ENCODE assay signal across 29 mouse cellular contexts in the genomic region with DNA sequence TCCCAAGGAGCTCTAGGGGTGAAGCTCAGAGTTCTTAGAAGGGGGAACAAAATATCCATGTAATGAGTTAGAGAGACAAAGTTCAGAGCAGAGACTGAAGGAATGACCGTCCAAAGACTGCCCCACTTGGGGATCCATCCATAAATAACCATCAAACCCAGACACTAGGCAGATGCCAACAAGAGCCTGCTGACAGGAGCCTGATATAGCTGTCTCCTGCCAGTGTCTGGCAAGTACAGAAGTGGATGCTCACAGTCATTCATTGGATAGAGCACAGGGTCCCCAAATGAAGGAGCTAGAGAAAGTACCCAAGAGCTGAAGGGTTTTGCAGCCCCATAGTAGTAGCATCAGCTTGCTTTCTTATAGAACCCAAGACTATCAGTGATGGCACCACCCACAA.
A peak's percentile ranks its signal among the peaks of the same experiment; 100 is the strongest.
DNase-seq lines count a peak whose midpoint lies in the region; ATAC-seq lines count a peak whose summit lies in the region.
"Had no signal": no experiment of that assay in that cellular context is flagged by ENCODE, and none has a peak within 500 bp of the region (broad histone marks: within the 10 kb centered on the region; RNA-seq: fewer than 3 reads in every experiment).

No protein-coding gene starts in this region.

- H3K4me1 ChIP-seq in heart, embryonic 11.5 days (ENCODE audit: control insufficient read depth, insufficient read depth, low read length), result no peaks in the 10 kb centered on the region
- H3K4me1 ChIP-seq in heart, embryonic 12.5 days (replicated peaks), result no peaks in the 10 kb centered on the region
- no peaks in the 10 kb centered on the region for H3K4me1 ChIP-seq in heart, embryonic 10.5 days
- H3K4me1 ChIP-seq in heart, embryonic 16.5 days (ENCODE audit: control insufficient read depth, insufficient read depth, low read length), result no peaks in the 10 kb centered on the region
- H3K4me1 ChIP-seq: forebrain, embryonic 10.5 days; forebrain, embryonic 13.5 days; hindbrain, embryonic 10.5 days; hindbrain, embryonic 13.5 days; intestine, embryonic 15.5 days; kidney, embryonic 15.5 days had no signal

- no peak overlapping the region for H3K4me2 ChIP-seq in heart, embryonic 11.5 days
- H3K4me2 ChIP-seq in heart, embryonic 12.5 days, result no peak overlapping the region
- H3K4me2 ChIP-seq in heart, embryonic 16.5 days (ENCODE audit: low read depth, low read length), result no peak overlapping the region
- H3K4me2 ChIP-seq: forebrain, embryonic 13.5 days; hindbrain, embryonic 13.5 days; intestine, embryonic 15.5 days; kidney, embryonic 15.5 days had no signal

- H3K4me3 ChIP-seq in heart, embryonic 11.5 days (ENCODE audit: low read depth, low read length), result no peak overlapping the region
- no peak overlapping the region for H3K4me3 ChIP-seq in heart, embryonic 12.5 days
- no peak overlapping the region for H3K4me3 ChIP-seq in heart, embryonic 10.5 days
- H3K4me3 ChIP-seq in heart, embryonic 16.5 days (ENCODE audit: low read length), result no peak overlapping the region
- H3K4me3 ChIP-seq: forebrain, embryonic 10.5 days; forebrain, embryonic 13.5 days; gastrocnemius, adult 2 months; heart, adult 2 months; hindbrain, embryonic 10.5 days; hindbrain, embryonic 13.5 days; intestine, embryonic 15.5 days; kidney, embryonic 15.5 days had no signal

- H3K36me3 ChIP-seq in heart, embryonic 11.5 days (ENCODE audit: control insufficient read depth, insufficient read depth, low read length), result no peaks in the 10 kb centered on the region
- H3K36me3 ChIP-seq in heart, embryonic 12.5 days, result no peaks in the 10 kb centered on the region
- H3K36me3 ChIP-seq in heart, embryonic 10.5 days, result no peaks in the 10 kb centered on the region
- no peaks in the 10 kb centered on the region for H3K36me3 ChIP-seq in heart, embryonic 16.5 days (ENCODE audit: control insufficient read depth, insufficient read depth)
- H3K36me3 ChIP-seq: forebrain, embryonic 10.5 days; G1E; hindbrain, embryonic 10.5 days; hindbrain, embryonic 13.5 days; intestine, embryonic 15.5 days; kidney, embryonic 15.5 days had no signal

- no peak overlapping the region for H3K9ac ChIP-seq in heart, embryonic 11.5 days (ENCODE audit: low read depth, low read length)
- no peak overlapping the region for H3K9ac ChIP-seq in heart, embryonic 12.5 days
- H3K9ac ChIP-seq in heart, embryonic 16.5 days (ENCODE audit: low read length), result no peak overlapping the region
- H3K9ac ChIP-seq: forebrain, embryonic 13.5 days; hindbrain, embryonic 13.5 days; intestine, embryonic 15.5 days; kidney, embryonic 15.5 days had no signal

- ATAC-seq in heart, embryonic 11.5 days (replicated peaks; ENCODE audit: insufficient number of reproducible peaks, low FRiP score, low TSS enrichment), result no peak
- no peak for ATAC-seq in heart, embryonic 12.5 days (ENCODE audit: insufficient number of reproducible peaks, low FRiP score)
- ATAC-seq in heart, embryonic 16.5 days (replicated peaks; ENCODE audit: extremely low read depth, insufficient read depth, low FRiP score), result peak; percentile 69; the same call in 1 of the 2 replicates
- ATAC-seq: forebrain, embryonic 13.5 days; forebrain, embryonic 16.5 days; hindbrain, embryonic 16.5 days; intestine, embryonic 15.5 days; Patski had no signal

- 42% methylated on average over 1 of the region's 1 CpGs for WGBS in heart, embryonic 11.5 days (ENCODE audit: insufficient replicate concordance)
- WGBS in heart, embryonic 12.5 days, result 17% methylated on average over 1 of the region's 1 CpGs
- 47% methylated on average over 1 of the region's 1 CpGs for WGBS in heart, embryonic 10.5 days
- 25% methylated on average over 1 of the region's 1 CpGs for WGBS in heart, embryonic 16.5 days

- H3K27me3 ChIP-seq in heart, embryonic 11.5 days (ENCODE audit: control insufficient read depth, insufficient read depth, low read length), result no peaks in the 10 kb centered on the region
- no peaks in the 10 kb centered on the region for H3K27me3 ChIP-seq in heart, embryonic 12.5 days (replicated peaks)
- H3K27me3 ChIP-seq in heart, embryonic 10.5 days (ENCODE audit: insufficient read depth, poor library complexity, severe bottlenecking), result no peaks in the 10 kb centered on the region
- no peaks in the 10 kb centered on the region for H3K27me3 ChIP-seq in heart, embryonic 16.5 days (ENCODE audit: control insufficient read depth, insufficient read depth, low read length)
- H3K27me3 ChIP-seq: CH12.LX; forebrain, embryonic 13.5 days; hindbrain, embryonic 13.5 days; intestine, embryonic 15.5 days; kidney, embryonic 15.5 days; Patski had no signal

- no peak overlapping the region; the same call in 1 of the 2 replicates for H3K27ac ChIP-seq in heart, embryonic 11.5 days (ENCODE audit: low read depth, low read length)
- H3K27ac ChIP-seq in heart, embryonic 12.5 days (ENCODE audit: poor library complexity, severe bottlenecking), result peak overlapping the region; percentile 67
- no peak overlapping the region for H3K27ac ChIP-seq in heart, embryonic 10.5 days
- H3K27ac ChIP-seq in heart, embryonic 16.5 days (ENCODE audit: low read length), result peak overlapping the region; percentile 55
- H3K27ac ChIP-seq: forebrain, embryonic 10.5 days; forebrain, embryonic 13.5 days; gastrocnemius, adult 2 months; heart, adult 2 months; hindbrain, embryonic 10.5 days; hindbrain, embryonic 13.5 days; intestine, embryonic 15.5 days; kidney, embryonic 15.5 days had no signal

- peak; percentile 3 to 35 for DNase-seq in heart, adult 18-20 months
- no peak for DNase-seq in heart, embryonic 10.5 days (ENCODE audit: low spot score)
- DNase-seq in thymus, postnatal 10 days (ENCODE audit: low spot score in 2 of 2), result no peak
- no peak for DNase-seq in frontal cortex, postnatal 36 days (ENCODE audit: low spot score in 2 of 2)
- DNase-seq: adrenal gland, adult 2 months; adrenal gland, postnatal 25 days; B cell, adult 2 months; cerebellum, adult 18-20 months; cerebellum, adult 9-10 months; cerebellum, postnatal 14 days; gastrocnemius, adult 2 months; gastrocnemius, postnatal 14 days; kidney, adult 11 months; kidney, adult 8-10 months had no signal

- no peaks in the 10 kb centered on the region for H3K9me3 ChIP-seq in heart, embryonic 11.5 days (replicated peaks; ENCODE audit: control insufficient read depth, low read length)
- H3K9me3 ChIP-seq in heart, embryonic 12.5 days (replicated peaks), result no peaks in the 10 kb centered on the region
- no peaks in the 10 kb centered on the region for H3K9me3 ChIP-seq in heart, embryonic 10.5 days
- H3K9me3 ChIP-seq in heart, embryonic 16.5 days (replicated peaks; ENCODE audit: control insufficient read depth, low read length), result no peaks in the 10 kb centered on the region
- H3K9me3 ChIP-seq: forebrain, embryonic 10.5 days; forebrain, embryonic 13.5 days; G1E; hindbrain, embryonic 10.5 days; hindbrain, embryonic 13.5 days; intestine, embryonic 15.5 days; kidney, embryonic 15.5 days had no signal

Comparison
In these comparisons a context has a peak if more than half of its experiments do, and no peak if none do; other contexts are left out.
1. DNase-seq: peak in heart, adult 18-20 months (2 of 2); none in heart, embryonic 10.5 days (single experiment), thymus, postnatal 10 days (0 of 2) and frontal cortex, postnatal 36 days (0 of 2).
2. H3K27ac ChIP-seq: peak in heart, embryonic 12.5 days (single experiment) and heart, embryonic 16.5 days (single experiment); none in heart, embryonic 11.5 days (single experiment) and heart, embryonic 10.5 days (single experiment).